Mouse (Mus musculus): Measurements from ENCODE around the gene Tomm34.
A peak's percentile ranks its signal among the peaks of the same experiment; 100 is the strongest.

Gene Tomm34

DNA sequence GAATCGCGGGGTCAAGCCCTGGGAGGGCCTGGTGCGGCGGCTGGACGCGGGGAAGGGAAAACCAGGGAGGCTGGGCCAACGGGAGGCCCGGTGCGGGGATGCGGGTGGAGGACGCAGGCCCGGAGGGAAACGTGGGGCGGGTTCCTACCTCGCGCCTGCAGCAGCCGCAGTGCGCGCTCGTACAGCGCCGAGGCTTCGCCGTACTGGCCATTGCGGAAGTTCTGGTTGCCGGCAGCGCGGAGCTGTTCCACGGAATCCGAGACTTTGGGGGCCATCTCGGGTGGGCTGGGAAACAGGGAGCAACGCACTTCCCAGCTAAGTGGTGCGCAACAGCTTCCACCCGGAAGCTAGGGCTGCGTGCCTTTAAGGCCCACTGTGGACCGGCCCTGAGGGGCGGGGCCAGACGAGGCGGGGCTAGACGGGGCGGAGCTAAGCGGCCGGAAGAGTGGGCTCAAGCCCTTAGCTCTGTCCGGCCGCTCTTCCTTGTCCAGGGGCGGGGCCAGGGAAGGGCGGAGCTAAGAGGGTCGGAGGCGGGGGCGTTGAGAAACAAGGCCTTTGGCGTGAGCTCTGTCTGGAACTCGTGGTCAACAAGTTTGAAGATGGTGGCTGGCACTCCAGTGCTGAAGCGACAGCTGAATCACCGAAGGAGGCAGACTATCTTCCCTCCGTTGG lies at the start of gene Tomm34:
Gene Tomm34 (minus strand): TSS at position 405 of the 672 bp plus-strand sequence.
- DNase-seq (ENCODE audit: low spot score in 2 of 2), result peak; percentile 73 to 79

DNA sequence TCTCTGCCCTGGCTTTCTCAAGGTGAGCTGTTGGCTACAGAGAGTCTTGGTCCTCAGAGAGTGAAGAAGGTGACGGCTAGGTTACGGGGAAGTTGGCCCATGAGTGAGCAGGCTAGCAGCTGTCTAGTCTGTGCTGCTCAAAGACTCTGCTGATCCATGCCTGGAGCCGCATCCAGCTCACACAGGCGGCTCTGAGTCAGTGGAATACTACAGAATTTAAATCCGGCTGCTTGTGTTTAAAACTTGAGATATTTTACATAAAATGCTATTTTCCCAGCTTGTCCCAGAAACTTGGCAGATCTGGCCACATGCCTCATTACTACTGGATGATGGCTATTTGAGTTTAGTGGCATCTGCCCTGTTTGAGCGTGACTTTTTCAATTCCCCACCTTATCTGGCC lies 48.5 kb upstream of the Tomm34 start:
- no peak for DNase-seq (ENCODE audit: low spot score in 2 of 2)

DNA sequence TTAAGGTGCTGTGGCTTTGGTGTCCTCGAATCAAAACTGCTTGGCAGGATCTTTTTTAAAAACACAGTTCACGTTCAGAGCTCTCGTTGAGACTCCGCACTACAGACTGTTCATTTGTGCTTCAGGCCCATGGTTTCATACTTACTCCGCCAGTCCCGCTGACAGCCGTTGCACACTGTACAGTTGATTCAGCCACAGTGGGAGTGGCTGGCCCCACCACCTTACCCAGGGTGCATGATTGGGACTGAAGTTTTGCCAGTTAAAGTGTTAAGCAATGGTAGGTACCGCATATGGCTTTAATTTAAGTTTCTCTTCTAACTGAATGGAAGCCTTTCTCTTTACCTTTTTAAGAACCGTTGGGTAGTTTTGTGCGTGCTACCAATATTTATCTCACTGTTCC lies 44.6 kb upstream of the Tomm34 start:
- DNase-seq (ENCODE audit: low spot score in 2 of 2), result no peak

DNA sequence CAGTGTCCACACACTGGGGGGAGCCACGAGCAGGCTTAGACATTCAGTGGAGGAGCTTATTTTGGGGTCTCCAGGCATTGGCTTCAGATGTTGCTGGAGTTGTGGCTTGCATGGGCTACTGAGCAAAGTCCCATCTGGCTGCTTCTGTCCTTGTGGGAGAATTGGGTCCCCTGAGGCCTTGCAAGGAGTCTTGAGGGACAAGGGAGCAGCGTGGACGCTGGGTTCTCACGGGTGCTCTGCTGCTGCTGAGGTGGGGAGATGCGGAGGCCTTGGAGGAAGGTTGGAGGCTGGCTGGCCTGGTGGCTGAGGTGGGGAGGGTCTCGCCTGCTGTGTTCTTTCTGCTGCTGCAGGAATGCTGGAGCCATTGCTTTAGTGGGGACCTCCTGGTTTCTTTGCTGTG lies 43.1 kb upstream of the Tomm34 start:
- no peak for DNase-seq (ENCODE audit: low spot score in 2 of 2)

DNA sequence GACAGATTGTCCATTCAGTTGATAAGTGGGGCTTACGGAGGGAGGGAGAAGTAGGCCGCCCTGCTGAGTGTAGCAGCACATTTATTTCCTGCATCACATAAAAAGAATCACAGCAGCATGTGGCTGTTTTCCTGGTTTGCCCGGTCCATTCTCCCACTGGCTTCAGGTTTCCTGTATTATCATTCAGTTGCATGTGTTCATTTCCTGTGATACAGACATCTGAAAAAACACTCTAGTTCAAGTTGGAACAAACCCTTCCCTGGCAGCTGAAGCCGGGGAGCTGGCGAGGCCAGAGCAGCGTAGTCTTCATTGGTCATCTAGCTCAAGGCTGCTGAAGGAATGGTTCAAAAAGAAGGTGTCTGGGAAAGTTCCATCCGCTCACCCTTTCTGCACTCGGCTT lies 40.6 kb upstream of the Tomm34 start:
- DNase-seq (ENCODE audit: low spot score in 2 of 2), result no peak

DNA sequence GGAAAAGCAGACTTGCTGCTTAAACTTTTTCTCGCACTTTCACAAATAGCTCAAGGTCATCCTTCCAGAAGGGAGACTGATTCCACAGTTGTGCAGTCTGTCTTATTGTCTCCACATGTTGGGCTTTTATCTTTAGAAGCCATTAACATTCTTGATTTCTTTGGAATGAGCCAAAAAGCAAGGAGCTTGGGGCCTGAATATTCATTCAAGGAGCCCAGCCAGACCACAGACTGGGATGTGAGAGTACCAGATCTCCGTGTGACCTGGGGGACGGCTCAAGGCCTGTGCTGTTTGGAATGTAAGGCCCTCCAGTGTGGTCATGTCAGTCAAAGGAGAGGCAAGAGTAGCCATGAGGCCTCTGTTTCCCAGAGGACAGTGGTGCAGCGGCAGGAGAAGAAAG lies 37.5 kb upstream of the Tomm34 start:
- DNase-seq (ENCODE audit: low spot score in 2 of 2), result no peak

DNA sequence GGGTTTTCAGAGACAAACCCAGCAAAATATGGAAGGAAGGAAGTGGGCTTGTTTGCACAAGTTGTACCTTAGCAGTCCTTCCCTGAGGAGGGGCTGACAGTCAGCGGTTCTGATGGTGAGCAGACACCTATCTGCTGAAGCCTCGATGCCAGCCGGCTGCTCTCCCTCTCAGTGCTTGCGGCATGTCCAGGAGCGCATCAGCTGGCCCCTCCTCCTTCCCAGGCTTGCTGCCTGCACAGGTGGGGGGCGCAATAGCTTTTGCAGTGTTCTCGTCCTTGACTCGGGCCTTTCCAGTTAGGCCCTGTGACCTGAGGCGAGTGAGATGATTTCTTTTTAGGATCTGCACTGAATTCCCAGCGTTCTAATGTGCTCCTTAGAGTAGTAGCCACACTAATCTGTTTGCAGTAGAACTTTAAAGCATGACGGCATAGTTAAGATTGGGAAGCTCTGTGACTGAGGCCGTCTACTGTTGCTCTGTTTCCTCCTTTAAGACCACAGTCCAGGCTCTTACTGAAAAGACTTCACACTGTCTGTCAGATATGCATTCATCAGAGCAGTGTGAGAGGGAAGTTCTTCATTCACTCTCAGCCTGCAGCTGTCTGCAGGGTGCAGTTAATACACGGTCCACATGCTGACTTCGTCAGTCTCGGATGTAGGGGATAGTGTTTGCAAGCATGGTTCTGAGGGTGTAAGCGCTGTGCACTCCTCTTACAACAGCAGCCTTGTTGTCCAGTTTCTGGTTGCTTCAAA lies 36.3 kb upstream of the Tomm34 start:
- DNase-seq (ENCODE audit: low spot score in 2 of 2), result no peak

DNA sequence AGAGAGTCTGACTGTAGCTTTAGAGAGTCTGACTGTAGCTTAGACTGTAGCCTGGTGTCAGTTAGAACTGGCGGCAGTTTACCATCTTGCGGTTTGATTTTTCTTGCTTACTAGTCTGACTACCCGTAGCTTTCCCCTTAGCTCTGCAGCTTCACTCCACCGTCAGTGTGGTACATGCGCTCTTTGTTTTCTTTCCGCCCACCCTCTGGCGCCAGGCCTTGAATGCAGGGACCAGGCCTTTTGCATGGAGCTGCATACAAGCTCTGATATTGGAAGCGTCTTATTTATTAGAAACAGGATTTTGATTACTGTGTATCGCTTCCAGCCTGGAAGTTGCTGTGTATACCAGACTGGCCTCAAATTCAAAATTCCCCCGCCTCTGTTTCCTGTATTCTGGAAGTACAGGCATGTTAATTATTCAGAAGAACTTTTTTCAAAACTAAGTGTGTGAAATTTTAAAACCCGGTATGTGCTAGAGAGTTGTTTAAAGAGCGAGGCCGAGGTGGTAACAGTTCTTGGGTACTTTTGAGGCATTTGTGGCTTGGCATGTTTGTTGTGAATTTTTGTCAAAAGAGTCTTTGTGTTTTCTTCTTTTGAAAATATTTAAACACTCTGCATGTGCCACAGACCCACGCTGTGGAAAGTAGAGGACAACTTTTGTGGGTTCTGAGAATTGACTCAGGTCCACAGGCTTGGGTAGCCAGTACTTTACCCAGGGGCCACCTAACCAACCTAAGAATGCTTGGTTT lies 35.5 kb upstream of the Tomm34 start:
- DNase-seq (ENCODE audit: low spot score in 2 of 2), result no peak

DNA sequence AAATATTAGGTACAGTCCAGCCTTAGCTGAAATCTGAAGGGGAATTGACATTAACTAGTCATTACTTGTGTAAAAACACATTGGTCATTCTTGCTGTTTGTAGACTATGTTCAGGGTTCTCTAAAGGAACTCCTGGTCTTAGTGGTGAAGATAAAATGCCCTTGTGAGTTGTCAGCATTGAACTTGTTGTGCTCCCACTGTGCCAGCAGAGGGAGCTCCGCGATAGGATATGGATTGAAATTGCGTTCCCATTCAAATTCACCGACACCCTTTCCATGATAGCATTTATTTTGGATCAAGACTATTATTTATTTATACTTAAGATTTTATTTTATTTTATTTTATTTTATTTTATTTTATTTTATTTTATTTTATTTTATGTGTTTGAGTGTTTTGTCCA lies 32.5 kb upstream of the Tomm34 start:
- peak in 1 of 2 experiments; percentile 53 for DNase-seq (ENCODE audit: low spot score in 2 of 2)

DNA sequence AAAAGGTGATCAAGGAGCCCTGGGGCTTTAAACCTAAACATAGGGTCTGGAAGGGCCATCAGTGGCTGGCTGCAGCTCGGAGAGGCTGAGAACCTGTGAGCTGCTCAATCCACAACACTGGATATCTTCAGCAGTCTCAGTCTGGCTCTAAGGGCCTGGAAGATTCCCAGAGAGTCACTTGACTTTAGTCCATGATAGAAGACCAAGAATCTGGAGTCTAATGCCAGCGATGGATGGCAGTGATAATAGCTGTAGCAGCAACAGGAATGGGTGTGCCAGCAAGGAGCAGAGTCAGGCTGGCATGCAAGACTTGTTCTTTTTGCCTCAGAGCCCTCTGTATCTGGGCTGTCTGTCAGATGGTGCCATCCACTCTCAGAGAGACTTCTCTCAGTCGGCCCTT lies 31.4 kb upstream of the Tomm34 start:
- DNase-seq (ENCODE audit: low spot score in 2 of 2), result no peak

DNA sequence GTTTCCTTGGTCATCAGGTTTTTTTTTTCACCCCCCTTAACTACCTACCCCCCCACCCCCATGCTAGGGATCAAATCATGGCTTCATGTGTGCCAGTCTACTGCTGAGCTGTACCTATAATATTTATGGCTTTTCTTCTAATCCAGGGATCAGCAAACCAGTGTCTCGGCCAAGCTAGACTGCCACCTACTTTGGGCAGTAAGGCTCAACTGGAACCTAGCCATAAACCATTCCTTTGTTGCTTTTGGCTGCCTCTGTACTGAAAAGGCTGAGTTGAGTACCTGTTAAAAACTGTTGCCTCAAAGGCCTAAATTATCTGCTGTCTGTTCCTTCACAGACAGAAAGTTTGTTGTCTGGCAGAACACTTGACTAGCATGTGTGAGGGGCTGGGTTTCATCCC lies 31.0 kb upstream of the Tomm34 start:
- DNase-seq (ENCODE audit: low spot score in 2 of 2), result no peak

DNA sequence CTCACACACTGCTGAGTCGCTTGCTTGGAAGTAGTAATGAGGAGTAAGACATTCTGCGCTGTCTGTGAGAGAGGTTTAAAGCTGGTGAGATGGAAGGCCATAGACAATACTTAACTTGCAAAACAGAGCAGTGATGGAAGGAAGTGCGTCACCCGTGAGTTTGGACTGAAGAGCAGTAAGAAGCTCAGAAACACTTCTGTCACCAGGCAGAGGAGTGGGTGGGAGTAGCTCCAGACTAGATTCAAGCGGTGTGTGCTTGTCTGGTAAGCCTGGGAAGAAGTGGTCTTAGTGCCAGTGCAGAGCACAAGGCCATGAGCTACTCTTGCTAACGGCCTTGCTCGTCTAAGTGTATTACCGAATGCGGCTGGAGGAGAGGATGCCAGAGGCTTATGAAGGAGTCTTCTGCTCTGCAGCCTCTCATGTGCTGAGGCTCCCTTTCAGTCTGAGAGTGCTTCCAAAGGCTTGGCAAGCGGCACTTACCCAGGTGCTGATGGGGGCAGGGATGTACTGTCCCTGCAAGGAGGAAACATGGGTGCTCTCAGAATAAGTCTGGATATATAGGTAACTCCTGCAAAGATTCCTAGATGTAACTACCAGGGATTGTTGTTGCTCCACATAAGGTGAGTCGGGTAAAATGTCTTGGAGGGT lies 27.8 kb upstream of the Tomm34 start:
- no peak for DNase-seq (ENCODE audit: low spot score in 2 of 2)

DNA sequence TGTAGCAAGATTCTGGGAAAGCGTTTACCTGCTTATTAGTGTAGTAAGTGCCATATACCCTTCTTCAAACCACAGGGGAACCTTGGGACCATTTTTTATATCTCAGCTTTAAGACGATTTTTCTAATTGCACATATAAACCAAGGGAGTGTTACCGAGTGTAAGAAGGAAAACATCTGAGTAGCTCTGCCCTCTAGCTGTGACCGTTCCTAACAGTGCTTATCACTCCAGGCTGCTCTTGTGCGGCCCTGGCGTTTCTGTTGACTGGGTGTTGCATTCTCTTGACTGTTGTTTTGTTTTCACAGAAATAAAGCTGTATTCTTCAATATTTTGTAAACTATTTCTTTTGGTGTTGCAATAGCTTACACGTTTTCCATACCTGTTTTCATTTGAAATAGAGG lies 23.2 kb upstream of the Tomm34 start:
- DNase-seq (ENCODE audit: low spot score in 2 of 2), result no peak

DNA sequence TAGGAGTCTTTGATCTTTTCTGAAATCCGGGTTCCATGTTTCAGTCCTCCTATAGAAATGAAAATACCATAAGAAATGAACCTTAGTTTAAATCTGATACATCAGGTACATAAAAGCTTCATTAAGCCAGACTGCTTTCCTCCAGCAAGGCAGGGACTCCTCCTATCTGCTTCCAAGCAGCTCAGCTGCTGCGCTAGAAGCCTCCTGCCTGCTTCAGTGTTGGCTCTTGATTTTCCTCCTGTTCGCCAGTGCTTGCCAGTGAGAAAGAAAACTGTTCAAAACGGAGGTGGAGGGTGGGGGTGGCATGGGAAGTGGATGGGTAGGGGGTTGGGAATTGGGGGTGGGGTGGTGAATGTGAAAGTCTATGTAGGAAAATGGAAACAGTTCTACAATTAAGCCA lies 18.5 kb upstream of the Tomm34 start:
- DNase-seq (ENCODE audit: low spot score in 2 of 2), result no peak

DNA sequence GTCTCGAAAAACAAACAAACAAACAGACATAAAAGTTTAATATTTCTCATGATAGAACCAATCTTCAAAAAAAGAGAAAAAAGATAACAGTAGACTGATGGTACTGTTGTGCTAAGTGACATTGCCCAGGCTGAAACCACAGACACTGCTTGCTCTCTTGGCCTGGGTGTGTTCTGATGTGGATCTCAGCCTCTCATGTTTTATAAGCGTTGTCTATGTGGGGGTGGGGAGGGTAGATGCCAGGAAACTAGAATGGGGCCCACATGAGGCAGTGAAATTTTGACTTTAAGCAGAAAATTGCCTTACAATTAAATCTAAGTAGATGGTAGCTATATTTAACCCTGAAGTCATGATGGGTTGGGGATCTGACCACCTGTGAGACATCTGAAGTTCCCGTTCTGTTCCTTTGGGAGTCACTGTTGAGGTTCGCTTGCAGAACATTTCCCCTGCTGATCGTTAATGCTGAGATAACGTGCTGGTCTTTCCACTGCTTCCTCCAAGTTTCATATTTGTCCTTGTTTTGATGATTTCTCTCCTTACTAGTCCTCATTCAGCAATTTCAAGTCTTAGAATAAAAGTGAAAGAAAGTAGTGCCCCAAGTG lies 16.5 kb upstream of the Tomm34 start:
- no peak for DNase-seq (ENCODE audit: low spot score in 2 of 2)

DNA sequence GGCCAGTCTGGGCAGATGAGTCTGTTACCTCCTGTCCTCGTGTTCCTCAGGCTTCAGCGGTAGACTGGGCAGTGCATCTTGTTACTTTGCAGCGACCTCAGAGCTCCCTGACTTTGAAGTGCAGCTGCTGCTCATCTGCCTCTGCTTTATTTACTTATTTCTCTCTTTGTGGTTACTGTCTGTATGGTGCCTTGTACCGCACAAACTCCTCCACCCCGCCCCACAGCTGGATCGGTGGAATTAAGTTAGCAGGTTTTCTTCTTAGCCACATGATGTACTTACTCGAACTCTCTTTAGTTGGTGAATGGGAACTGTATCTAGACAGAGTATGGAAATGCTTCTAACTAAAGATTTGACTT lies 13.4 kb upstream of the Tomm34 start:
- peak; percentile 76 to 85 for DNase-seq (ENCODE audit: low spot score in 2 of 2)

DNA sequence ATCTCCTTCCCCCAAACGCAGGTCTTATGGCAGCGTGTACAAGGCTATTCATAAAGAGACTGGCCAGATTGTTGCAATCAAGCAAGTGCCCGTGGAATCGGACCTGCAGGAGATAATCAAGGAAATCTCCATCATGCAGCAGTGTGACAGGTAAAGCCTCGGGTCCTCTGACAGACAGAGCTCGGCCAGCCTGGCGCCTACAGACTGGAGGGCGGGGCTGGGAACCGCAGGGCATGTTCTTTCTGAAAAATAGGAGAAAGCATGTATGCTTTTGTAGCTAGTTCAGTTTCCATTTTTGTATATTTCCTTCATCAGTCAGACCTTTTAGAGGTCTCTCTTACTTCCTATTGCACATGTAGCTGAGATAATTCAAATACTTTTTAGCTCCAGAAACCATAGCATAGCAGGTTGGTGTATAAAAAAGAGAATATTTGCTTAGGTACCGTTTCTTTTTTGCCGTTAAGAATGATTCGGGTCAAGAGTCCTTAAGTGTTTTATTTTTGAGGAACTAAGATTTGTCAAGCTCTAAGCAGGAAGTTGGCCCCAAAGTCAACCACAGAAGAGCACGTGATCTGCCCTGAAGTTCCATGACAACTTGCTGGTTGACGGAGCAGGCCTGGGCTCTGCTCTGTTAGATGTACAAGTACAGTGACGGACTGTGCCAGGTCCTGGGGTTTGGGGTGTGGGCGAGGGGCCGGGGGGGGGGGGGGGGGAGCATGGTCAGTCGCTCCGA lies 12.8 kb upstream of the Tomm34 start:
- DNase-seq (ENCODE audit: low spot score in 2 of 2), result peak; percentile 72 to 73

DNA sequence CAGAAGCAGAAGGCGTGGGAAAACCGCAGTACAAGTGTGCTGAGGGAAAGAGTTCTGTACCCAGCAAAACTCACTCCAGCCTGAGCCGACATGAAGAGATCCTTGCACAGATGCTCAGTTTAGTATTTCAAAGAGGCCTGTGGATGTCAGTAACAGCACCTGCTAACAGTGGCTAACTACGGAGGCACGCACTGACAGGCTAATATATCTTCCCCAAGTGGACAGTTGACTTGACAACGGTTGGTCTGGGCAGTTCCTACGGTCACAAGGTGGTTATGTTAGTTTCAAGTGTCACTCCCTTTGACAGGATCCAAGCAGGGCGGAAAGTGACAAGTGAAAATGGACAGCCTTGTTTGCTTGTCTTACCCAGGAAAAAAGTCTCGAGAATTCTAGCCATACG lies 11.2 kb upstream of the Tomm34 start:
- no peak for DNase-seq (ENCODE audit: low spot score in 2 of 2)

DNA sequence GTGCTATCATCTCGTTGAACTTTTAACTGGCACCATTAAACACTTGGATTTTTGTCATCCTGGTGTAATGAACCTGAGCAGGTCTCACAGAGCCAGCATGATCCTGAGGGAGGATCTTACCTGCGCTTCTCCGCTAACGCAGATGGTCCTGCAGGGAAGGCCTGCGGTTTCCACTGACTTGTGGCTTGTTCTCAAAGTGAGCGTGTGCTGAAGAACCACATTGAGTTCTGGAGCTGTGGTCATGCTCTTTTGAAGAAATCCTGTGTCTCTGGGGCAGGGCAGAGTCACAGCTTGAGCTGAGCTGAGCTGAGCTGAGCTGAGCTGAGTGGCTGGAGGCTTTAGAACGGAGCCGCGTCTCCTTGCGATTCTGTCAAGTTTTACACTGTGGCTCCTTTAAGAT lies 10.6 kb upstream of the Tomm34 start:
- peak; percentile 51 to 52 for DNase-seq (ENCODE audit: low spot score in 2 of 2)

DNA sequence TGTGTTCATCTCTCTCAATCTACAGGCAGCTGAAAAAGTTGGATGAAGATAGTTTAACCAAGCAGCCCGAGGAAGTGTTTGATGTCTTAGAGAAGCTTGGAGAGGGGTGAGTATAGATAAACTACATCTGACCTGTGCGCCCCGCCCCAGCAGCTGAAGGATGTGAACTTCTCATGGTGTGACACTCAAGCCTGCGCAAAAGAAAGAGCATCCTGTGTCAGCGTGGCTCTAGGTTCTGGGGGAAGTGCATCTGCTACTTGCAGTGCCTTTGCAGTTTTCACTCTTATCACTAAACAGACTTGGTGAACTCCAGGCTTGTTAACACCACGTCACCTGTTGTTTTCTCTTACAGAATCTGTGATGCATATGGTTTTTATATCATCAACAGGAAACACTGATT lies 8.5 kb upstream of the Tomm34 start:
- DNase-seq (ENCODE audit: low spot score in 2 of 2), result peak; percentile 68 to 78

DNA sequence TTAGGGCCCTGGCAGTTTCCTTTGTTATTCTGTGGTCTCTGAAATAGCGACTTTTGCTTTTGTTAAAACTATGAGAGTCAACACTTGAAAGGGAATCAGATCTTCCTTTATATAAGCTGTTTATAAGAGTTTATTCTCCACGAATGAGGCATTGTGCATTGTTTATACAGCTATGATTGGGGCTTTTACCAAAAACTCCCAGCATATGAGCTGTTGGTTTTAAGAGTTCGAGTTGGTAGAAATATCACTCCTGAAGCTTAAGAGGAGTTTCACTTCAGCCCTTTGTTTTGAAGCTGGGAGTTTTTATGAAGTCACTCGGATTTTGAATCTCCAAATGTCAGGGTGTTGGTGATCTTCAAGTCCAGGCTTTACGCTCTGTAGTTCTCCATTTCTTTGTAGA lies 6.9 kb upstream of the Tomm34 start:
- no peak for DNase-seq (ENCODE audit: low spot score in 2 of 2)
